Mouse (Mus musculus) forebrain, embryonic 13.5 days (tissue): ENCODE data around the gene Hbs1l. TPM values are rescaled to one million over a fixed set of nuclear protein-coding genes. Genes with fewer than 3 reads are reported as not detected.

Experiments
- ATAC-seq: fragments of 200-750 bp; cut with Nextera tagmentation; 2 replicates; pipeline ENCODE4 v1.8.0; 2017
- H3K27ac ChIP-seq: fragments of 300-500 bp; sonication (generic); 2 replicates; pipeline ENCODE4 v1.5.1; 2015; ENCODE audit warnings: inconsistent platforms, mild to moderate bottlenecking, moderate library complexity
- H3K27me3 ChIP-seq: fragments of 300-500 bp; sonication (generic); 2 replicates; pipeline ENCODE4 v1.6.1; 2015; ENCODE audit warnings: mild to moderate bottlenecking, inconsistent platforms
- H3K36me3 ChIP-seq: fragments of 300-500 bp; sonication (generic); 2 replicates; pipeline ENCODE4 v1.6.1; 2015; ENCODE audit warnings: mild to moderate bottlenecking, inconsistent platforms; ENCODE audit not compliant: poor library complexity, severe bottlenecking
- H3K4me1 ChIP-seq: fragments of 300-500 bp; sonication (generic); 2 replicates; pipeline ENCODE4 v1.6.1; 2015; ENCODE audit warnings: inconsistent platforms
- H3K4me2 ChIP-seq: fragments of 300-500 bp; sonication (generic); 2 replicates; pipeline ENCODE4 v1.6.1; 2015; ENCODE audit warnings: inconsistent platforms, mild to moderate bottlenecking, moderate library complexity
- H3K4me3 ChIP-seq: fragments of 300-500 bp; sonication (generic); 2 replicates; pipeline ENCODE4 v1.5.1; 2015; ENCODE audit warnings: mild to moderate bottlenecking, inconsistent platforms
- H3K9ac ChIP-seq: fragments of 300-500 bp; sonication (generic); 2 replicates; pipeline ENCODE4 v1.6.1; 2015; ENCODE audit warnings: mild to moderate bottlenecking, inconsistent platforms
- H3K9me3 ChIP-seq: fragments of 300-500 bp; sonication (generic); replicated peaks from 2 replicates; pipeline ENCODE4 v1.6.1; 2016; ENCODE audit warnings: inconsistent platforms
- WGBS: fragments of 180-500 bp; shearing (Covaris S2); methylation state at CpG from one replicate; pipeline ENCODE4 v1.1.7; 2015; 5-methylcytosine and 5-hydroxymethylcytosine counted together
- polyA plus RNA-seq: library from polyadenylated mRNA; unstranded; fragments of >200 nt; fragmentation: Nextera tagmentation; extraction: Ambion mirVana; gene quantifications from 2 replicates; pipeline ENCODE4 v1.2.1, GENCODE M21; 2015

The Hbs1l gene
- 108 and 120 TPM in 2 replicates for polyA plus RNA-seq

- Histone ChIP-seq H3K4me1 (peaks cover 17% of the 10 kb centered on the region), H3K4me3 (peak within 1 kb of the TSS; percentile 78), H3K9ac (peak within 1 kb of the TSS; percentile 88), H3K9me3 (no peaks in the 10 kb centered on the region), H3K4me2 (peak within 1 kb of the TSS; percentile 74), H3K27ac (peak within 1 kb of the TSS; percentile 35), H3K36me3 (peaks cover 16% of the 10 kb centered on the region), H3K27me3 (no peaks in the 10 kb centered on the region)
- WGBS, result under 1% methylated on average over 75 of the region's 81 CpGs
- ATAC-seq, result peak; percentile 99
These were observed at the start of gene Hbs1l for GRCm38 (mm10) chr10:21295759-21296621. TSS of gene Hbs1l (plus strand) at chr10:21295979.

DNA sequence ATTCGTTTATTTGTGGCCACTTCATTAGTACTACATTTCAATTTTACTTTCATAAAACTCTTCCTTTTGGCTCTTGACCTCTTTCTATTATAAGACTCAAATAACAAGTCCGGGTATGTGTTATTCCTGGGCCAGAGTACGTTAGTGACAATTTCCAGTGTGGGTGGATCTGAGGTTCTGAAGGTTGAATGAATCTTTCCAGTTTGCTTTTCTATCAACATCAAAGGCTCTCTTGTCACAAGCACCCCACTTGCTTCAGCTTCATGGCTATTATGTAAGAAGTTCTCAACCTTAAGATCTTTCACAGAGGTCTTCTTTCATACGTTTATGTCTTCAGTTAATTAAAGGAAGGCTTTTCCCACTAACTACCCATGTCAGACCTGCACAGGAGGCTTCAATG is 47.2 kb upstream of the Hbs1l start:
- Histone ChIP-seq H3K4me1 (no peaks in the 10 kb centered on the region), H3K4me2 (no peak overlapping the region), H3K9me3 (no peaks in the 10 kb centered on the region), H3K9ac (no peak overlapping the region), H3K27ac (no peak overlapping the region), H3K27me3 (no peaks in the 10 kb centered on the region), H3K36me3 (no peaks in the 10 kb centered on the region), H3K4me3 (no peak overlapping the region)
- WGBS, result 82% methylated on average over 4 of the region's 4 CpGs
- ATAC-seq, result no peak

DNA sequence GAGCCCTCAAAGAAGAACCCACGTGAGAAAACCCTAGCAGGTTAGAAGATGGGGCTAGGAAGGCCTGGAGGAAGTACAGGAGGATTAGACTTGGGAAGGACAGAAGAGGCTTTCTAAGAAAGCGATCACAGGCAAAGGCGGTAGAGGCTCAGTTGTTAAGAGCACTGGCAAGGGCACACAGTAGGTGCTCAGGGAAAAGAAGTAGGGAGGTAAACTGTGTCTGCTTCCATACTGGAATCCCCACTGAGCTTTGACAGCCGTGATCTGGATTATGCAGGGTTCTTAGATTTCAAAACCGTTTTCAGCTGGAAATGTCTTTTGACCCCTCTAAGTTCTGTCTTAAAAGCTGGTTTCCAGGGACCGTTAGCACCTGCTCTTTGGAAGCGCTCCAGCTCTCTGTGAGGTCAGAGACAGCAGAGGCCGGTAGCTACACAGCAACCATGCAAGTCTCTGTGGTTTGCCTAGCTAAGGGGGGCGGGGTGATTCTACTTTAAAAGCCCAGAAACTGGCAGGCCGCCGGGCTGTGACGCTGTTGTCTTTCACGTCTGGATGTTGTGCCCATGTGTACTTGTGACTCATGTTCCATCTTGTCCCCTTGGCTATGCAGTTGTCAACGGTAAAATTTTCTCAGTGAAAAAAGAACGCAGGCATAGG is 43.8 kb upstream of the Hbs1l start:
- 62% methylated on average over 15 of the region's 15 CpGs for WGBS
- H3K9ac ChIP-seq, result no peak overlapping the region
- H3K4me1 ChIP-seq, result no peaks in the 10 kb centered on the region
- H3K27me3 ChIP-seq, result no peaks in the 10 kb centered on the region
- no peaks in the 10 kb centered on the region for H3K9me3 ChIP-seq
- H3K36me3 ChIP-seq, result no peaks in the 10 kb centered on the region
- no peak for ATAC-seq
- H3K4me2 ChIP-seq, result no peak overlapping the region
- no peak overlapping the region for H3K4me3 ChIP-seq
- H3K27ac ChIP-seq, result no peak overlapping the region

- H3K27me3 ChIP-seq, result no peaks in the 10 kb centered on the region
- no peaks in the 10 kb centered on the region for H3K36me3 ChIP-seq
- no peak overlapping the region for H3K4me3 ChIP-seq
- H3K4me1 ChIP-seq, result no peaks in the 10 kb centered on the region
- H3K9ac ChIP-seq, result no peak overlapping the region
- H3K9me3 ChIP-seq, result no peaks in the 10 kb centered on the region
- WGBS, result 92% methylated on average over 4 of the region's 4 CpGs
- no peak for ATAC-seq
- no peak overlapping the region for H3K27ac ChIP-seq
- no peak overlapping the region for H3K4me2 ChIP-seq
These were observed 43.0 kb upstream of the Hbs1l start for GRCm38 (mm10) chr10:21252800-21253199.

GRCm38 (mm10) chr10:21254266-21255140 is 41.3 kb upstream of the Hbs1l start:
- Histone ChIP-seq H3K36me3 (no peaks in the 10 kb centered on the region), H3K4me1 (no peaks in the 10 kb centered on the region), H3K4me2 (no peak overlapping the region), H3K27me3 (no peaks in the 10 kb centered on the region), H3K4me3 (no peak overlapping the region), H3K9me3 (no peaks in the 10 kb centered on the region), H3K27ac (no peak overlapping the region), H3K9ac (no peak overlapping the region)
- no peak for ATAC-seq
- 90% methylated on average over 12 of the region's 12 CpGs for WGBS

GRCm38 (mm10) chr10:21257244-21257643 is 38.5 kb upstream of the Hbs1l start:
- no peak overlapping the region for H3K4me2 ChIP-seq
- H3K27ac ChIP-seq, result no peak overlapping the region
- H3K27me3 ChIP-seq, result no peaks in the 10 kb centered on the region
- H3K9ac ChIP-seq, result no peak overlapping the region
- WGBS, result 74% methylated on average over 5 of the region's 5 CpGs
- H3K9me3 ChIP-seq, result no peaks in the 10 kb centered on the region
- no peak for ATAC-seq
- no peak overlapping the region for H3K4me3 ChIP-seq
- H3K4me1 ChIP-seq, result no peaks in the 10 kb centered on the region
- no peaks in the 10 kb centered on the region for H3K36me3 ChIP-seq

GRCm38 (mm10) chr10:21259649-21260048 is 36.1 kb upstream of the Hbs1l start:
- H3K4me2 ChIP-seq, result no peak overlapping the region
- no peak overlapping the region for H3K27ac ChIP-seq
- 78% methylated on average over 2 of the region's 2 CpGs for WGBS
- H3K4me3 ChIP-seq, result no peak overlapping the region
- ATAC-seq, result no peak
- H3K27me3 ChIP-seq, result no peaks in the 10 kb centered on the region
- H3K4me1 ChIP-seq, result no peaks in the 10 kb centered on the region
- no peaks in the 10 kb centered on the region for H3K36me3 ChIP-seq
- H3K9me3 ChIP-seq, result no peaks in the 10 kb centered on the region
- no peak overlapping the region for H3K9ac ChIP-seq

GRCm38 (mm10) chr10:21265188-21265587 is 30.6 kb upstream of the Hbs1l start:
- Histone ChIP-seq H3K27me3 (no peaks in the 10 kb centered on the region), H3K9ac (no peak overlapping the region), H3K4me3 (no peak overlapping the region), H3K27ac (no peak overlapping the region), H3K4me2 (no peak overlapping the region), H3K36me3 (no peaks in the 10 kb centered on the region), H3K9me3 (no peaks in the 10 kb centered on the region), H3K4me1 (no peaks in the 10 kb centered on the region)
- WGBS, result 74% methylated on average over 11 of the region's 11 CpGs
- ATAC-seq, result no peak

- 88% methylated on average over 2 of the region's 2 CpGs for WGBS
- no peak overlapping the region for H3K4me3 ChIP-seq
- no peak for ATAC-seq
These were observed 28.3 kb upstream of the Hbs1l start for GRCm38 (mm10) chr10:21267452-21267851.

DNA sequence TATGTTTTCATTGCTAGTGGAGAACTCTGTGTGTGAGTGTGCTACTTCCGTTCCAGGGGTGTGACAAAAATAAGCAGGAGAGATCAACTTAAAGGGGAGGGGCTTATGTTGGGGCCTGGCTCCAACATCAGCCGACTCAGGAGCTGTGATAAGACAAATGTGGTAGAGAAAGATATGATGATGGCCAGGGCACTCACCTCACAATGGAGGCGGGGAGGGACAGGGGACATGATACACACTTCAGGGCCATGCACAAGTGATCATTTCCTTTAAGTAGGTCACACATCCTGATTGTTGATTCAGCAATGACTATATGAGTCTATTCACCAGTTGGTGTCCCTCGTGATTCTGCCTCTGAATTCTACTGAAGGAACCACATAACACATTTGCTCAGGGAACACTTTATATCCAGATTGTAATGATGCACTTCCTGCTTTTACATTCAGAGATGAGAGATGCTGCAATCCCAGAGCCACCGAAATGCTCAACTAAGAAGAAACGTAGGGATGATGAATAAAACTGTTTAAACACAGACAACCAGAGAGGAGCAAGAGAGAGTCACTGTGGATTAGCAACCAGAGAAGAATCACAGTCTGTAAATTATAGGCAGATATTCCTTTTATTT is 26.9 kb upstream of the Hbs1l start:
- Histone ChIP-seq H3K27ac (no peak overlapping the region), H3K27me3 (no peaks in the 10 kb centered on the region), H3K4me2 (no peak overlapping the region), H3K4me3 (no peak overlapping the region), H3K9ac (no peak overlapping the region), H3K4me1 (no peaks in the 10 kb centered on the region), H3K36me3 (no peaks in the 10 kb centered on the region), H3K9me3 (no peaks in the 10 kb centered on the region)
- 82% methylated on average over 6 of the region's 6 CpGs for WGBS
- ATAC-seq, result no peak

More at GRCm38 (mm10) chr10:21267452-21267851, 28.3 kb upstream of the Hbs1l start:
- Histone ChIP-seq H3K36me3 (no peaks in the 10 kb centered on the region), H3K4me2 (no peak overlapping the region), H3K9ac (no peak overlapping the region), H3K4me1 (no peaks in the 10 kb centered on the region), H3K9me3 (no peaks in the 10 kb centered on the region), H3K27me3 (no peaks in the 10 kb centered on the region), H3K27ac (no peak overlapping the region)

- H3K4me1 ChIP-seq, result no peaks in the 10 kb centered on the region
- no peak overlapping the region for H3K9ac ChIP-seq
- no peak for ATAC-seq
These were observed 25.9 kb upstream of the Hbs1l start for GRCm38 (mm10) chr10:21269920-21270319.

More at GRCm38 (mm10) chr10:21269920-21270319, 25.9 kb upstream of the Hbs1l start:
- H3K4me2 ChIP-seq, result no peak overlapping the region
- 83% methylated on average over 2 of the region's 2 CpGs for WGBS
- H3K27me3 ChIP-seq, result no peaks in the 10 kb centered on the region
- no peak overlapping the region for H3K27ac ChIP-seq
- H3K4me3 ChIP-seq, result no peak overlapping the region
- no peaks in the 10 kb centered on the region for H3K36me3 ChIP-seq
- H3K9me3 ChIP-seq, result no peaks in the 10 kb centered on the region
